Mouse (Mus musculus) liver, postnatal 0 days (tissue): Measurements from ENCODE around the gene Bmyc. TPM values are rescaled to one million over a fixed set of nuclear protein-coding genes. Genes with fewer than 3 reads are reported as not detected.
"Not testable (repeated sequence)": the region's sequence is repeated elsewhere in the genome, so short reads cannot be mapped to it uniquely, and the experiment has no call there.

Source experiments
- ATAC-seq: fragments of 200-750 bp; cut with Nextera tagmentation; 2 replicates; pipeline ENCODE4 v1.8.0; 2017; ENCODE audit warnings: mild to moderate bottlenecking, moderate library complexity
- DNase-seq: peaks from one replicate; pipeline ENCODE4 v3.0.0-alpha.2; 2016
- H3K27ac ChIP-seq: fragments of 300-500 bp; sonication (generic); 2 replicates; pipeline ENCODE4 v1.5.1; 2014; ENCODE audit warnings: antibody characterized with exemption, moderate library complexity, mild to moderate bottlenecking, low read depth
- H3K27me3 ChIP-seq: fragments of 300-500 bp; sonication (generic); 2 replicates; pipeline ENCODE4 v1.6.1; 2014; ENCODE audit warnings: low read length, control low read depth, mixed read lengths; ENCODE audit not compliant: insufficient read depth
- H3K36me3 ChIP-seq: fragments of 300-500 bp; sonication (generic); replicated peaks from 2 replicates; pipeline ENCODE4 v1.6.1; 2014; ENCODE audit warnings: mild to moderate bottlenecking, control low read depth, low read length, moderate library complexity, mixed read lengths; ENCODE audit not compliant: insufficient read depth
- H3K4me1 ChIP-seq: fragments of 300-500 bp; sonication (generic); 2 replicates; pipeline ENCODE4 v1.6.1; 2014; ENCODE audit warnings: antibody characterized with exemption, mild to moderate bottlenecking, control low read depth; ENCODE audit not compliant: insufficient read depth
- H3K4me2 ChIP-seq: fragments of 300-500 bp; sonication (generic); 2 replicates; pipeline ENCODE4 v1.6.1; 2014; ENCODE audit warnings: low read depth, mild to moderate bottlenecking, low read length, moderate library complexity, mixed read lengths
- H3K4me3 ChIP-seq: fragments of 300-500 bp; sonication (generic); 2 replicates; pipeline ENCODE4 v1.5.1; 2014; ENCODE audit warnings: low read depth, low read length
- H3K9ac ChIP-seq: fragments of 300-500 bp; sonication (generic); replicated peaks from 2 replicates; pipeline ENCODE4 v1.6.1; 2014; ENCODE audit warnings: mild to moderate bottlenecking, moderate library complexity
- H3K9me3 ChIP-seq: fragments of 300-500 bp; sonication (generic); 2 replicates; pipeline ENCODE4 v1.6.1; 2016; ENCODE audit warnings: mild to moderate bottlenecking, control low read depth, low read length, mixed read lengths
- CTCF ChIP-seq: sonication (generic); IDR thresholded peaks from 2 replicates; pipeline ENCODE4 v1.5.1; 2016; ENCODE audit warnings: antibody characterized with exemption, low read depth
- EP300 ChIP-seq: IDR thresholded peaks from 2 replicates; pipeline ENCODE4 v1.6.1; 2016; ENCODE audit warnings: antibody characterized with exemption, low read depth, mild to moderate bottlenecking
- WGBS: fragments of 180-500 bp; shearing (Covaris S2); extraction: QIAGEN DNeasy Blood & Tissue Kit; methylation state at CpG from one replicate; pipeline ENCODE4 v1.1.7; 2014; ENCODE audit not compliant: insufficient replicate concordance; 5-methylcytosine and 5-hydroxymethylcytosine counted together
- polyA plus RNA-seq: library from polyadenylated mRNA; unstranded; fragments of >200 nt; fragmentation: Nextera tagmentation; extraction: Ambion mirVana; gene quantifications from 2 replicates; pipeline ENCODE4 v1.2.1, GENCODE M21; 2015

Gene Bmyc
- polyA plus RNA-seq, 1 experiment from 2014 or later, result 10.1 TPM

- H3K9ac ChIP-seq, result no peak overlapping the region
- DNase-seq, result no peak
- no peak overlapping the region for H3K4me2 ChIP-seq
- H3K4me1 ChIP-seq, result no peaks in the 10 kb centered on the region
- H3K27me3 ChIP-seq, result no peaks in the 10 kb centered on the region
- TF ChIP-seq EP300 (no peak), CTCF (no peak)
- ATAC-seq, result no peak
- no peaks in the 10 kb centered on the region for H3K9me3 ChIP-seq
- H3K27ac ChIP-seq, result no peak overlapping the region
- H3K4me3 ChIP-seq, result no peak overlapping the region
- H3K36me3 ChIP-seq, result no peaks in the 10 kb centered on the region
These were observed 10.7 kb downstream of the Bmyc start for GRCm38 (mm10) chr2:25717222-25717621.

DNA sequence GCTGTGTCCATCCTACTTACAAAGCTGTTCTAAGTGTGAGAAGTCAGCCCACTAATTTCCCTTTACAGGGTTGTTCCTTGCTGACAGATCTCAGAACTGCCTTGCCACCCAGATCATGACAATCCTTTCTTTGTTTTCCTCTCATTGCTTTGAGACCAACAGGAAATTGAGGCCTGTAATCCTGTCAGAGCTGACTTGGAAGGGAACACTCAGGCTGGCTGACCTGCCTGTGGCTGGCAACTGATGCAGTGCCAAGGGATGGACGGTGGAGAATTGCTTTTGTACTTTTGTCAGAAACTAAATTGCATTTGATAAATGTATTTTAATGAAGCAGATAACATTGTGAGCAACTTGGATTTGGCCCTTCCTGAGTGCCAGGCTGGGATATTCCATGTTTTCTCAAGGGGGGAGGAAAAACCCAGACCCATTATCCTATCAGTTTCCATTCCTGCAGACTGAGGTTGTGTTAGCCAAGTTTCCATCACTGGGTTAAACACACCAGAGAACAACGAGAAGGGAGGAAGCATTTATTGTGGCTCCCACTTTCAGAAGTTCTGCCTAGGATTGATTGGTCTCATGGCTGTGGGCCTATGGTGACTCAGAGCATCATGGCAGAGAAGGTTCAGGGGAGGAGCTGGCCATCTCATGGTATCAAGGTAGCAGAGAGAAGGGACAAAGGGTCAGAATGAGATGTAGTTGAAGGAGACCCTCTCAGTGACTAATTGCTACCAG, 26.8 kb downstream of the Bmyc start:
- Histone ChIP-seq H3K9ac (no peak overlapping the region), H3K9me3 (no peaks in the 10 kb centered on the region), H3K4me1 (no peaks in the 10 kb centered on the region), H3K4me3 (no peak overlapping the region), H3K27ac (no peak overlapping the region), H3K27me3 (no peaks in the 10 kb centered on the region), H3K4me2 (no peak overlapping the region), H3K36me3 (no peaks in the 10 kb centered on the region)
- WGBS, result 46% methylated on average over 2 of the region's 2 CpGs
- ATAC-seq (no peak), DNase-seq (no peak)
- TF ChIP-seq CTCF, result no peak
- no peak for TF ChIP-seq EP300

DNA sequence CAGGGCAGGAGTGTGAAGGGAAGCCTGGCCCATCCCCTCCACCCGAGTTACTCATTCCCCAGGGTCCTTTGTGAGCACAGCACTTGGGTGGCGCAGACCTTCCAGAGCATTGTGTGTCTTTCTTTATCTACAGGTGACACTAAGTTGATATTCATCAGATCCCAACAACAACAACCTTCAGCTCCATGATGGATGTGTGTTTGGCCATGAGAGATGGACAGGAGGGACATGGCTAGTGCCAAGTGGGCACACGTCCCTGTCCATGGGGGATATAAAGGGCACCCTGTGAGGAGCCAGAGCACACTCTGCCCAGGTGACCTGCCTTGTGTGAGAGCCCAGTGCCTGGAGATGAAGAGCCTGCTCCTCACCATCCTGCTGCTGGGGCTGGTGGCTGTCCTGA, 30.2 kb downstream of the Bmyc start, which contains the start of gene Obp2b:
Gene Obp2b, plus strand, starts transcription at position 301 of the 400 bp plus-strand sequence.
- H3K27ac ChIP-seq, H3K4me3 ChIP-seq, ATAC-seq, H3K27me3 ChIP-seq, H3K4me2 ChIP-seq, H3K9me3 ChIP-seq, DNase-seq, H3K36me3 ChIP-seq, H3K4me1 ChIP-seq, H3K9ac ChIP-seq: not testable (repeated sequence)
- WGBS, result 78% methylated on average over 3 of the region's 3 CpGs

- no peaks in the 10 kb centered on the region for H3K9me3 ChIP-seq
- no peaks in the 10 kb centered on the region for H3K36me3 ChIP-seq
- H3K9ac ChIP-seq, result no peak overlapping the region
- WGBS, result 43% methylated on average over 1 of the region's 1 CpGs
- no peak for TF ChIP-seq CTCF
- TF ChIP-seq EP300, result no peak
- DNase-seq (no peak), ATAC-seq (no peak)
- no peak overlapping the region for H3K4me2 ChIP-seq
- no peak overlapping the region for H3K4me3 ChIP-seq
- H3K27me3 ChIP-seq, result no peaks in the 10 kb centered on the region
- H3K27ac ChIP-seq, result no peak overlapping the region
- no peaks in the 10 kb centered on the region for H3K4me1 ChIP-seq
These were observed 35.1 kb downstream of the Bmyc start for GRCm38 (mm10) chr2:25741671-25742070.

- TF ChIP-seq CTCF (no peak), EP300 (no peak)
- Histone ChIP-seq H3K4me1 (no peaks in the 10 kb centered on the region), H3K9ac (no peak overlapping the region), H3K4me3 (no peak overlapping the region), H3K4me2 (no peak overlapping the region), H3K27ac (no peak overlapping the region), H3K36me3 (no peaks in the 10 kb centered on the region), H3K9me3 (no peaks in the 10 kb centered on the region), H3K27me3 (no peaks in the 10 kb centered on the region)
- 70% methylated on average over 1 of the region's 1 CpGs for WGBS
- DNase-seq (no peak), ATAC-seq (no peak)
These were observed 47.7 kb downstream of the Bmyc start for GRCm38 (mm10) chr2:25754201-25754600.

Other genes starting within 250 kb of the Bmyc start
- gene Clic3, start 249.9 kb upstream of the Bmyc start, polyA plus RNA-seq, result 0.77 and 1.4 TPM in 2 replicates
- gene Paxx, start 245.6 kb upstream of the Bmyc start, polyA plus RNA-seq, result 14.7 and 17.1 TPM in 2 replicates
- 0.83 and 1.0 TPM in 2 replicates for gene Ptgds, start 236.7 kb upstream of the Bmyc start, polyA plus RNA-seq
- gene Lcn12, start 212.8 kb upstream of the Bmyc start, polyA plus RNA-seq, result not detected in 2 replicates
- 26.7 and 26.9 TPM in 2 replicates for gene Fbxw5, start 206.0 kb upstream of the Bmyc start, polyA plus RNA-seq
- gene C8g, start 205.0 kb upstream of the Bmyc start, polyA plus RNA-seq, result 106 and 107 TPM in 2 replicates
- gene Traf2, start 159.8 kb upstream of the Bmyc start, polyA plus RNA-seq, result 10.6 and 10.7 TPM in 2 replicates
- 263 and 268 TPM in 2 replicates for gene Edf1, start 148.9 kb upstream of the Bmyc start, polyA plus RNA-seq
- 0.07 and 0.09 TPM in 2 replicates for gene Mamdc4, start 131.9 kb upstream of the Bmyc start, polyA plus RNA-seq
- 44.7 and 46.1 TPM in 2 replicates for gene Phpt1, start 131.5 kb upstream of the Bmyc start, polyA plus RNA-seq
- gene Ajm1, start 125.0 kb upstream of the Bmyc start, polyA plus RNA-seq, result 0.02 TPM in 1 of 2 replicates, not detected in the other
- gene Rabl6, start 98.2 kb upstream of the Bmyc start, polyA plus RNA-seq, result 11.0 and 13.5 TPM in 2 replicates
- 0.19 and 0.28 TPM in 2 replicates for gene Ccdc183, start 89.1 kb upstream of the Bmyc start, polyA plus RNA-seq
- gene Tmem141, start 84.7 kb upstream of the Bmyc start, polyA plus RNA-seq, result 43.3 and 55.1 TPM in 2 replicates
- gene Fcna, start 78.7 kb upstream of the Bmyc start, polyA plus RNA-seq, result 95.4 and 100 TPM in 2 replicates
- gene Lcn8, start 53.6 kb upstream of the Bmyc start, polyA plus RNA-seq, result 0.18 TPM in 1 of 2 replicates, not detected in the other
- gene Lcn5, start 48.8 kb upstream of the Bmyc start, polyA plus RNA-seq, result not detected in 2 replicates
- not detected in 2 replicates for gene Lcn6, start 30.0 kb upstream of the Bmyc start, polyA plus RNA-seq
- not detected in 2 replicates for gene Lcn10, start 24.0 kb upstream of the Bmyc start, polyA plus RNA-seq
- gene Obp2a, start 6.7 kb upstream of the Bmyc start, polyA plus RNA-seq, result not detected in 2 replicates
- not detected in 2 replicates for gene Obp2b, start 30.3 kb downstream of the Bmyc start, polyA plus RNA-seq
- gene Lcn3, start 58.8 kb downstream of the Bmyc start, polyA plus RNA-seq, result not detected in 2 replicates
- gene Lcn11, start 70.3 kb downstream of the Bmyc start, polyA plus RNA-seq, result not detected in 2 replicates
- gene Gm13539, start 75.5 kb downstream of the Bmyc start, polyA plus RNA-seq, result not detected in 2 replicates
- not detected in 2 replicates for gene Glt6d1, start 109.1 kb downstream of the Bmyc start, polyA plus RNA-seq
- not detected in 2 replicates for gene Lcn9, start 116.4 kb downstream of the Bmyc start, polyA plus RNA-seq
- not detected in 2 replicates for gene Sohlh1, start 140.5 kb downstream of the Bmyc start, polyA plus RNA-seq
- 0.11 TPM in 1 of 2 replicates, not detected in the other for gene Kcnt1, start 157.0 kb downstream of the Bmyc start, polyA plus RNA-seq